Mouse (Mus musculus): ENCODE results near the gene H2al1a. TPM values are rescaled to one million over a fixed set of nuclear protein-coding genes. Genes with fewer than 3 reads are reported as not detected.
"Not testable (repeated sequence)": the region's sequence is repeated elsewhere in the genome, so short reads cannot be mapped to it uniquely, and the experiment has no call there.

Gene H2al1a
- polyA plus RNA-seq, 1 experiment from 2014 or later: not detected

GRCm38 (mm10) chrX:11289244-11289643 lies 9.8 kb upstream of the H2al1a start:
- WGBS: 62% methylated on average over 4 of the region's 4 CpGs
- peaks cover 11% of the 10 kb centered on the region; the same call in 1 of the 2 replicates for H3K27me3 ChIP-seq
- no peak overlapping the region for H3K4me3 ChIP-seq
- no peak overlapping the region for H3K4me2 ChIP-seq (replicated peaks)
- H3K27ac ChIP-seq: no peak overlapping the region
- H3K9ac ChIP-seq: no peak overlapping the region
- no peaks in the 10 kb centered on the region for H3K9me3 ChIP-seq (replicated peaks)
- no peaks in the 10 kb centered on the region for H3K36me3 ChIP-seq
- ATAC-seq (ENCODE audit: low FRiP score): no peak
- no peaks in the 10 kb centered on the region for H3K4me1 ChIP-seq

- 100% methylated on average over 1 of the region's 3 CpGs for WGBS
- H3K4me2 ChIP-seq (replicated peaks); H3K4me1 ChIP-seq; H3K9ac ChIP-seq; H3K27ac ChIP-seq; H3K4me3 ChIP-seq; H3K27me3 ChIP-seq; H3K9me3 ChIP-seq (replicated peaks); H3K36me3 ChIP-seq; ATAC-seq (ENCODE audit: low FRiP score): not testable (repeated sequence)
Observed at GRCm38 (mm10) chrX:11302132-11302531, 3.1 kb downstream of the H2al1a start, which contains the start of gene H2al1b. TSS of gene H2al1b (plus strand) at chrX:11302432.

GRCm38 (mm10) chrX:11305355-11305754 lies 6.3 kb downstream of the H2al1a start, which contains the start of gene H2al1c:
TSS of gene H2al1c (plus strand) at chrX:11305655.
- H3K27ac ChIP-seq; H3K36me3 ChIP-seq; H3K9ac ChIP-seq; H3K4me1 ChIP-seq; H3K4me2 ChIP-seq (replicated peaks); H3K9me3 ChIP-seq (replicated peaks); H3K27me3 ChIP-seq; ATAC-seq (ENCODE audit: low FRiP score); H3K4me3 ChIP-seq: not testable (repeated sequence)
- 89% methylated on average over 3 of the region's 6 CpGs for WGBS

- not testable (repeated sequence) for H3K27me3 ChIP-seq; H3K4me3 ChIP-seq; H3K36me3 ChIP-seq; H3K27ac ChIP-seq; H3K9me3 ChIP-seq (replicated peaks); ATAC-seq (ENCODE audit: low FRiP score); H3K4me2 ChIP-seq (replicated peaks); H3K9ac ChIP-seq; H3K4me1 ChIP-seq
- WGBS: no CpG with 5 or more reads among the region's 6 CpGs
Observed at GRCm38 (mm10) chrX:11308524-11308923, 9.5 kb downstream of the H2al1a start, which contains the start of gene H2al1d. TSS of gene H2al1d (plus strand) at chrX:11308824.

GRCm38 (mm10) chrX:11311634-11312033 lies 12.6 kb downstream of the H2al1a start, which contains the start of gene H2al1e:
TSS of gene H2al1e (plus strand) at chrX:11311934.
- not testable (repeated sequence) for H3K4me2 ChIP-seq (replicated peaks); H3K36me3 ChIP-seq; ATAC-seq (ENCODE audit: low FRiP score); H3K27me3 ChIP-seq; H3K4me1 ChIP-seq; H3K27ac ChIP-seq; H3K4me3 ChIP-seq; H3K9ac ChIP-seq; H3K9me3 ChIP-seq (replicated peaks)
- no CpG with 5 or more reads among the region's 3 CpGs for WGBS

- H3K36me3 ChIP-seq; ATAC-seq (ENCODE audit: low FRiP score); H3K4me1 ChIP-seq; H3K4me2 ChIP-seq (replicated peaks); H3K4me3 ChIP-seq; H3K27ac ChIP-seq; H3K27me3 ChIP-seq; H3K9me3 ChIP-seq (replicated peaks); H3K9ac ChIP-seq: not testable (repeated sequence)
- no CpG with 5 or more reads among the region's 6 CpGs for WGBS
Observed at GRCm38 (mm10) chrX:11314858-11315257, 15.8 kb downstream of the H2al1a start, which contains the start of gene H2al1f. TSS of gene H2al1f (plus strand) at chrX:11315158.

- H3K27me3 ChIP-seq; H3K36me3 ChIP-seq; H3K27ac ChIP-seq; ATAC-seq (ENCODE audit: low FRiP score); H3K4me2 ChIP-seq (replicated peaks); H3K9me3 ChIP-seq (replicated peaks); H3K9ac ChIP-seq; H3K4me3 ChIP-seq; H3K4me1 ChIP-seq: not testable (repeated sequence)
- WGBS: no CpG with 5 or more reads among the region's 3 CpGs
Observed at GRCm38 (mm10) chrX:11317956-11318355, 18.9 kb downstream of the H2al1a start, which contains the start of gene H2al1g. TSS of gene H2al1g (plus strand) at chrX:11318256.

- not testable (repeated sequence) for ATAC-seq (ENCODE audit: low FRiP score); H3K9me3 ChIP-seq (replicated peaks); H3K4me2 ChIP-seq (replicated peaks); H3K27me3 ChIP-seq; H3K9ac ChIP-seq; H3K27ac ChIP-seq; H3K4me3 ChIP-seq; H3K4me1 ChIP-seq; H3K36me3 ChIP-seq
- WGBS: no CpG with 5 or more reads among the region's 6 CpGs
Observed at GRCm38 (mm10) chrX:11321192-11321591, 22.1 kb downstream of the H2al1a start, which contains the start of gene H2al1h. TSS of gene H2al1h (plus strand) at chrX:11321492.

- ATAC-seq (ENCODE audit: low FRiP score); H3K9me3 ChIP-seq (replicated peaks); H3K4me1 ChIP-seq; H3K36me3 ChIP-seq; H3K27ac ChIP-seq; H3K4me2 ChIP-seq (replicated peaks); H3K27me3 ChIP-seq; H3K9ac ChIP-seq; H3K4me3 ChIP-seq: not testable (repeated sequence)
- WGBS: 60% methylated on average over 1 of the region's 5 CpGs
Observed at GRCm38 (mm10) chrX:11324359-11324758, 25.3 kb downstream of the H2al1a start, which contains the start of gene H2al1i. TSS of gene H2al1i (plus strand) at chrX:11324659.

- H3K4me3 ChIP-seq; H3K4me2 ChIP-seq (replicated peaks); H3K27ac ChIP-seq; H3K36me3 ChIP-seq; ATAC-seq (ENCODE audit: low FRiP score); H3K27me3 ChIP-seq; H3K9me3 ChIP-seq (replicated peaks); H3K9ac ChIP-seq; H3K4me1 ChIP-seq: not testable (repeated sequence)
- 100% methylated on average over 2 of the region's 2 CpGs for WGBS
Observed at GRCm38 (mm10) chrX:11327522-11327921, 28.5 kb downstream of the H2al1a start, which contains the start of gene H2al1j. TSS of gene H2al1j (plus strand) at chrX:11327822.

- Histone ChIP-seq H3K4me2 (replicated peaks) (no peak overlapping the region), H3K4me3 (no peak overlapping the region), H3K9me3 (replicated peaks) (no peaks in the 10 kb centered on the region), H3K27ac (no peak overlapping the region), H3K9ac (no peak overlapping the region), H3K27me3 (0 out of 2 replicates have a peak, but pooled peaks cover 4% of the 10 kb centered on the region), H3K36me3 (no peaks in the 10 kb centered on the region), H3K4me1 (no peaks in the 10 kb centered on the region)
- no peak for ATAC-seq (ENCODE audit: low FRiP score)
- WGBS: 72% methylated on average over 9 of the region's 9 CpGs
Observed at GRCm38 (mm10) chrX:11345762-11346161, 46.7 kb downstream of the H2al1a start.

- Histone ChIP-seq H3K9ac (no peak overlapping the region), H3K4me3 (no peak overlapping the region), H3K9me3 (replicated peaks) (no peaks in the 10 kb centered on the region), H3K27ac (no peak overlapping the region), H3K27me3 (0 out of 2 replicates have a peak, but pooled peaks cover 4% of the 10 kb centered on the region), H3K36me3 (no peaks in the 10 kb centered on the region), H3K4me1 (no peaks in the 10 kb centered on the region), H3K4me2 (replicated peaks) (no peak overlapping the region)
- 96% methylated on average over 3 of the region's 3 CpGs for WGBS
- ATAC-seq (ENCODE audit: low FRiP score): no peak
Observed at GRCm38 (mm10) chrX:11346756-11347155, 47.7 kb downstream of the H2al1a start.
